Mouse (Mus musculus) testis, adult 2 months (tissue): ENCODE measurements around the gene Gm45062.

Experiments
- CTCF ChIP-seq: fragments of 200-500 bp; IDR thresholded peaks from 2 replicates; pipeline ENCODE4 v1.5.1; 2012; ENCODE audit warnings: low read depth, mild to moderate bottlenecking, inconsistent platforms, low read length, moderate library complexity; ENCODE audit not compliant: control insufficient read depth, insufficient read depth, insufficient replicate concordance
- POLR2A ChIP-seq: fragments of 200-500 bp; IDR thresholded peaks from 2 replicates; pipeline ENCODE4 v1.6.1; 2012; ENCODE audit warnings: low read depth, mild to moderate bottlenecking, inconsistent platforms, low read length, moderate library complexity; ENCODE audit not compliant: control insufficient read depth

DNA sequence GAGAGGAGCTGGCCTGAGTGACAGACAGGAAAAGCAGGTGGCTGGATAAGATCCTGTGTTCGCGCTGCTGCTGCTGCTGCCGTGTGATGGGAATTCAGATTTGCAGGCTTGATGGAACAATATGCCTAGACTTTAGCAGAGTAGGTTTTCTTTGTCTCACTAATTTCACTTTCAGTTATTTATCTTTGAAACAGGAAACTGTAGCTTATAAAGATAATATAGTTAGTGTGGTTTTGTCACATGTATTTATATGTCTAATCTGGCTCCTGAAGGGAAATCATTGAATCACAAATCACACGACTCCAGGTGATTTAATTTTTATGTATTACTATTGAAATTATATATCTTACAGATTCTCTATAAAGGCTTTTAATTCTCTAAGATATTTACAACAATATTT, 24.0 kb downstream of the Gm45062 start:
- TF ChIP-seq CTCF: no peak
- no peak for TF ChIP-seq POLR2A
